In genomic region chr9:108189023-108189422, GRCm38 (mm10) we compare ENCODE assay signal across 18 mouse cellular contexts. TPM values are rescaled to one million over a fixed set of nuclear protein-coding genes. Genes with fewer than 3 reads are reported as not detected.
DNase-seq lines count a peak whose midpoint lies in the region; ATAC-seq and TF ChIP-seq lines count a peak whose summit lies in the region.
"Had no signal": no experiment of that assay in that cellular context is flagged by ENCODE, and none has a peak within 500 bp of the region (broad histone marks: within the 10 kb centered on the region; RNA-seq: fewer than 3 reads in every experiment).

No protein-coding gene starts in this region.

- ATAC-seq in forebrain, embryonic 12.5 days (ENCODE audit: low FRiP score): no peak
- ATAC-seq in hindbrain, embryonic 14.5 days (ENCODE audit: low FRiP score): no peak
- no peak for ATAC-seq in midbrain, embryonic 16.5 days
- ATAC-seq: activated CD4-positive, CD25-positive, alpha-beta regulatory T cell, adult 4 months had no signal

- no peak for TF ChIP-seq POLR2A in cerebellum, adult 2 months (IDR thresholded peaks at IDR 0.05; ENCODE audit: borderline replicate concordance, insufficient read depth, low read length)

- peak overlapping the region; percentile 87 for H3K4me2 ChIP-seq in forebrain, embryonic 12.5 days
- H3K4me2 ChIP-seq in hindbrain, embryonic 14.5 days (replicated peaks): peak overlapping the region; percentile 71
- peak overlapping the region; percentile 74 for H3K4me2 ChIP-seq in midbrain, embryonic 16.5 days (ENCODE audit: low read length)

- TF ChIP-seq CTCF in cerebellum, adult 2 months (IDR thresholded peaks at IDR 0.05; ENCODE audit: borderline replicate concordance, insufficient read depth, low read depth, low read length): no peak

- H3K27ac ChIP-seq in cerebellum, adult 2 months (ENCODE audit: insufficient read depth, low read length): peak overlapping the region; percentile 67
- H3K27ac ChIP-seq in forebrain, embryonic 12.5 days: no peak overlapping the region
- H3K27ac ChIP-seq in hindbrain, embryonic 14.5 days: 0 out of 2 replicates have a peak overlapping the region, but pooled peaks have one; percentile 82
- no peak overlapping the region; the same call in 1 of the 2 replicates for H3K27ac ChIP-seq in midbrain, embryonic 16.5 days (ENCODE audit: low read length)

- WGBS in cerebellum, adult 2 months: 8% methylated on average over 7 of the region's 7 CpGs
- 84% methylated on average over 7 of the region's 7 CpGs for WGBS in forebrain, embryonic 12.5 days
- WGBS in hindbrain, embryonic 14.5 days: 67% methylated on average over 7 of the region's 7 CpGs
- 81% methylated on average over 7 of the region's 7 CpGs for WGBS in midbrain, embryonic 16.5 days

- peaks cover 23% of the 10 kb centered on the region; the same call in 1 of the 2 replicates for H3K4me1 ChIP-seq in cerebellum, adult 2 months (ENCODE audit: control insufficient read depth, insufficient read depth, low read length)
- peaks cover 19% of the 10 kb centered on the region for H3K4me1 ChIP-seq in forebrain, embryonic 12.5 days
- peaks cover 21% of the 10 kb centered on the region for H3K4me1 ChIP-seq in hindbrain, embryonic 14.5 days (replicated peaks; ENCODE audit: control insufficient read depth, insufficient read depth, low read length)
- peaks cover 20% of the 10 kb centered on the region for H3K4me1 ChIP-seq in midbrain, embryonic 16.5 days (ENCODE audit: control insufficient read depth, insufficient read depth, low read length)

- H3K9me3 ChIP-seq in forebrain, embryonic 12.5 days: no peaks in the 10 kb centered on the region
- no peaks in the 10 kb centered on the region for H3K9me3 ChIP-seq in hindbrain, embryonic 14.5 days (ENCODE audit: control insufficient read depth, low read length)
- no peaks in the 10 kb centered on the region for H3K9me3 ChIP-seq in midbrain, embryonic 16.5 days (replicated peaks; ENCODE audit: control insufficient read depth, low read length, poor library complexity, severe bottlenecking)
- H3K9me3 ChIP-seq: megakaryocyte, embryonic 14.5 days had no signal

- H3K27me3 ChIP-seq in cerebellum, adult 2 months (ENCODE audit: control insufficient read depth, insufficient read depth, low read length): no peaks in the 10 kb centered on the region
- H3K27me3 ChIP-seq in forebrain, embryonic 12.5 days: peaks cover 12% of the 10 kb centered on the region; the same call in 1 of the 2 replicates
- no peaks in the 10 kb centered on the region for H3K27me3 ChIP-seq in hindbrain, embryonic 14.5 days (ENCODE audit: control insufficient read depth, insufficient read depth, low read length)
- no peaks in the 10 kb centered on the region for H3K27me3 ChIP-seq in midbrain, embryonic 16.5 days (ENCODE audit: control insufficient read depth, insufficient read depth, low read depth, low read length)

- no peak overlapping the region for H3K9ac ChIP-seq in forebrain, embryonic 12.5 days
- H3K9ac ChIP-seq in hindbrain, embryonic 14.5 days: peak overlapping the region; percentile 96
- peak overlapping the region; percentile 87 for H3K9ac ChIP-seq in midbrain, embryonic 16.5 days (ENCODE audit: low read depth, low read length)
- H3K9ac ChIP-seq: lung, embryonic 14.5 days had no signal

- H3K4me3 ChIP-seq in cerebellum, adult 2 months (replicated peaks; ENCODE audit: insufficient read depth, low read depth, low read length): peak overlapping the region; percentile 94
- peak overlapping the region; percentile 80 for H3K4me3 ChIP-seq in forebrain, embryonic 12.5 days (replicated peaks)
- H3K4me3 ChIP-seq in hindbrain, embryonic 14.5 days (replicated peaks; ENCODE audit: low read length): peak overlapping the region; percentile 94
- peak overlapping the region; percentile 83 for H3K4me3 ChIP-seq in midbrain, embryonic 16.5 days (ENCODE audit: low read depth, low read length)

- peak in 1 of 2 experiments; percentile 55 for DNase-seq in cerebellum, adult 2 months
- DNase-seq in cerebellum, adult 11-12 months: no peak
- DNase-seq in hindbrain, embryonic 14.5 days (ENCODE audit: low spot score): no peak
- DNase-seq in thymus, postnatal 25 days: no peak
- no peak for DNase-seq in heart, adult 18-20 months
- DNase-seq in urinary bladder, adult 2 months (ENCODE audit: low spot score): no peak
- DNase-seq: cerebellum, adult 11 months; gastrocnemius, postnatal 14 days; heart, postnatal 4 days; kidney, adult 9 months; liver; lung, embryonic 14.5 days; right cerebral cortex, postnatal 14 days; thymus, postnatal 36 days had no signal

- H3K36me3 ChIP-seq in forebrain, embryonic 12.5 days (replicated peaks): no peaks in the 10 kb centered on the region
- peaks cover 15% of the 10 kb centered on the region for H3K36me3 ChIP-seq in hindbrain, embryonic 14.5 days (replicated peaks; ENCODE audit: control insufficient read depth, insufficient read depth)
- H3K36me3 ChIP-seq in midbrain, embryonic 16.5 days (ENCODE audit: control insufficient read depth, insufficient read depth, low read length): peaks cover 7% of the 10 kb centered on the region

RNA-seq across cellular contexts. Expression of gene Bsn, which starts 1.2 kb away (rescaled TPM):
- 70.0 and 77.6 TPM in 2 replicates for polyA plus RNA-seq in cerebellum, adult 2 months (2012; rRNA removed)
- polyA plus RNA-seq in forebrain, embryonic 12.5 days (2016; fragmentation: Nextera tagmentation; extraction: Ambion mirVana): 3.6 and 3.9 TPM in 2 replicates
- 15.4 and 15.7 TPM in 2 replicates for polyA plus RNA-seq in hindbrain, embryonic 14.5 days (2014; fragmentation: Nextera tagmentation; extraction: Ambion mirVana)
- polyA plus RNA-seq in midbrain, embryonic 16.5 days (2015; fragmentation: Nextera tagmentation; extraction: Ambion mirVana): 8.6 and 10.1 TPM in 2 replicates
- under 1 TPM; 0.02 to 0.08 TPM for total RNA-seq in heart, adult 18-20 months (2021)
- 0.41 and 0.44 TPM in 2 replicates for polyA plus RNA-seq in urinary bladder, adult 2 months (2012; rRNA removed)

Comparison
In these comparisons a context has a peak if more than half of its experiments do, and no peak if none do; other contexts are left out.
1. H3K27ac ChIP-seq: peak in cerebellum, adult 2 months (single experiment) and hindbrain, embryonic 14.5 days (single experiment); none in forebrain, embryonic 12.5 days (single experiment) and midbrain, embryonic 16.5 days (single experiment).
2. Peak in every context shown above with its lines, with median percentiles within 50 percentile points of each other: H3K4me3 ChIP-seq and H3K4me2 ChIP-seq.